ENCODE assay signal across 8 mouse cellular contexts in genomic region chr6:85915141-85915538, GRCm38 (mm10). TPM values are rescaled to one million over a fixed set of nuclear protein-coding genes. Genes with fewer than 3 reads are reported as not detected.
DNase-seq lines count a peak whose midpoint lies in the region; ATAC-seq lines count a peak whose summit lies in the region.

No protein-coding gene starts in this region.

- peak overlapping the region; percentile 89 for H3K9ac ChIP-seq in heart, embryonic 11.5 days (ENCODE audit: low read depth, low read length)
- peak overlapping the region; percentile 71 for H3K9ac ChIP-seq in intestine, embryonic 14.5 days (ENCODE audit: low read length)
- peak overlapping the region; percentile 76 for H3K9ac ChIP-seq in midbrain, embryonic 15.5 days

- no peak for DNase-seq in heart, postnatal 10 days
- DNase-seq in CD4-positive, CD25-positive, alpha-beta regulatory T cell, adult 2 months (ENCODE audit: low read depth, low spot score): peak; percentile 46
- no peak for DNase-seq in embryonic facial prominence, embryonic 10.5 days (ENCODE audit: low spot score)
- no peak for DNase-seq in intestine, embryonic 14.5 days (ENCODE audit: low spot score)
- no peak for DNase-seq in Muller cell, postnatal 12 days (ENCODE audit: inconsistent ontology term)
- no peak for DNase-seq in spleen, postnatal 14 days (ENCODE audit: low spot score in 2 of 2)

- peak overlapping the region; percentile 79 for H3K27ac ChIP-seq in heart, embryonic 11.5 days (ENCODE audit: low read depth, low read length)
- H3K27ac ChIP-seq in embryonic facial prominence, embryonic 10.5 days (replicated peaks): peak overlapping the region; percentile 90
- H3K27ac ChIP-seq in intestine, embryonic 14.5 days (ENCODE audit: low read depth): peak overlapping the region; percentile 77
- H3K27ac ChIP-seq in midbrain, embryonic 15.5 days: peak overlapping the region; percentile 89

- H3K36me3 ChIP-seq in heart, embryonic 11.5 days (ENCODE audit: control insufficient read depth, insufficient read depth, low read length): no peaks in the 10 kb centered on the region
- H3K36me3 ChIP-seq in embryonic facial prominence, embryonic 10.5 days (replicated peaks): no peaks in the 10 kb centered on the region
- H3K36me3 ChIP-seq in intestine, embryonic 14.5 days (ENCODE audit: control insufficient read depth, insufficient read depth, low read length): no peaks in the 10 kb centered on the region
- no peaks in the 10 kb centered on the region for H3K36me3 ChIP-seq in midbrain, embryonic 15.5 days (replicated peaks)

- H3K9me3 ChIP-seq in heart, embryonic 11.5 days (replicated peaks; ENCODE audit: control insufficient read depth, low read length): no peaks in the 10 kb centered on the region
- no peaks in the 10 kb centered on the region for H3K9me3 ChIP-seq in embryonic facial prominence, embryonic 10.5 days
- no peaks in the 10 kb centered on the region for H3K9me3 ChIP-seq in intestine, embryonic 14.5 days (ENCODE audit: control insufficient read depth, low read length)
- H3K9me3 ChIP-seq in midbrain, embryonic 15.5 days: no peaks in the 10 kb centered on the region

- no peak for ATAC-seq in heart, embryonic 11.5 days (replicated peaks; ENCODE audit: insufficient number of reproducible peaks, low FRiP score, low TSS enrichment)
- 0 out of 2 replicates have a peak, but pooled peaks have one; percentile 7 for ATAC-seq in intestine, embryonic 14.5 days (replicated peaks; ENCODE audit: low FRiP score, low TSS enrichment, low read depth)
- ATAC-seq in midbrain, embryonic 15.5 days (replicated peaks): peak; percentile 32; the same call in 1 of the 2 replicates

- peak overlapping the region; percentile 71 for H3K4me3 ChIP-seq in heart, embryonic 11.5 days (ENCODE audit: low read depth, low read length)
- peak overlapping the region; percentile 72 for H3K4me3 ChIP-seq in embryonic facial prominence, embryonic 10.5 days
- H3K4me3 ChIP-seq in intestine, embryonic 14.5 days (ENCODE audit: low read depth, low read length): peak overlapping the region; percentile 69
- peak overlapping the region; percentile 57 for H3K4me3 ChIP-seq in midbrain, embryonic 15.5 days

- H3K4me1 ChIP-seq in heart, embryonic 11.5 days (ENCODE audit: control insufficient read depth, insufficient read depth, low read length): peaks cover 7% of the 10 kb centered on the region
- H3K4me1 ChIP-seq in embryonic facial prominence, embryonic 10.5 days: peaks cover 14% of the 10 kb centered on the region
- H3K4me1 ChIP-seq in intestine, embryonic 14.5 days (replicated peaks; ENCODE audit: control insufficient read depth, insufficient read depth, low read length): peaks cover 9% of the 10 kb centered on the region; the same call in 1 of the 2 replicates
- H3K4me1 ChIP-seq in midbrain, embryonic 15.5 days: peaks cover 17% of the 10 kb centered on the region

- intact Hi-C loops in heart, postnatal 10 days (cut with DNase I): loop anchor here (2.0 to 5.0 kb wide), 2 partner anchors 46 to 92 kb away; partner anchors contain the start of gene Dusp11

- peak overlapping the region; percentile 83 for H3K4me2 ChIP-seq in heart, embryonic 11.5 days
- H3K4me2 ChIP-seq in intestine, embryonic 14.5 days (ENCODE audit: low read length): peak overlapping the region; percentile 87
- H3K4me2 ChIP-seq in midbrain, embryonic 15.5 days: peak overlapping the region; percentile 63

- WGBS in heart, embryonic 11.5 days (ENCODE audit: insufficient replicate concordance): 5% methylated on average over 11 of the region's 11 CpGs
- 4% methylated on average over 11 of the region's 11 CpGs for WGBS in embryonic facial prominence, embryonic 10.5 days
- 6% methylated on average over 11 of the region's 11 CpGs for WGBS in intestine, embryonic 14.5 days
- 3% methylated on average over 11 of the region's 11 CpGs for WGBS in midbrain, embryonic 15.5 days

- H3K27me3 ChIP-seq in heart, embryonic 11.5 days (ENCODE audit: control insufficient read depth, insufficient read depth, low read length): no peaks in the 10 kb centered on the region
- no peaks in the 10 kb centered on the region for H3K27me3 ChIP-seq in embryonic facial prominence, embryonic 10.5 days (replicated peaks; ENCODE audit: low read depth, poor library complexity, severe bottlenecking)
- no peaks in the 10 kb centered on the region for H3K27me3 ChIP-seq in intestine, embryonic 14.5 days (replicated peaks; ENCODE audit: control insufficient read depth, insufficient read depth, low read length)
- H3K27me3 ChIP-seq in midbrain, embryonic 15.5 days (replicated peaks): no peaks in the 10 kb centered on the region

RNA-seq across cellular contexts. Expression of gene Nat8f1, which starts 0.3 kb away (rescaled TPM):
- polyA plus RNA-seq in heart, embryonic 11.5 days (2014; fragmentation: Nextera tagmentation; extraction: Ambion mirVana): 3.6 and 4.8 TPM in 2 replicates
- 1 to 10 TPM; 1.4 to 2.1 TPM for total RNA-seq in heart, postnatal 10 days (2021)
- polyA plus RNA-seq in embryonic facial prominence, embryonic 10.5 days (2016; fragmentation: Nextera tagmentation; extraction: Ambion mirVana): 3.8 and 5.5 TPM in 2 replicates
- 4.5 and 4.8 TPM in 2 replicates for polyA plus RNA-seq in intestine, embryonic 14.5 days (2014; fragmentation: Nextera tagmentation; extraction: Ambion mirVana)
- polyA plus RNA-seq in midbrain, embryonic 15.5 days (2015; fragmentation: Nextera tagmentation; extraction: Ambion mirVana): 19.0 and 22.5 TPM in 2 replicates

RNA-seq across cellular contexts. Expression of gene Tprkb, which starts 3.5 kb away (rescaled TPM):
- 21.7 and 22.8 TPM in 2 replicates for polyA plus RNA-seq in heart, embryonic 11.5 days (2014; fragmentation: Nextera tagmentation; extraction: Ambion mirVana)
- 10 to 100 TPM; 12.2 to 13.4 TPM for total RNA-seq in heart, postnatal 10 days (2021)
- polyA plus RNA-seq in embryonic facial prominence, embryonic 10.5 days (2016; fragmentation: Nextera tagmentation; extraction: Ambion mirVana): 29.0 and 36.7 TPM in 2 replicates
- 27.8 and 30.3 TPM in 2 replicates for polyA plus RNA-seq in intestine, embryonic 14.5 days (2014; fragmentation: Nextera tagmentation; extraction: Ambion mirVana)
- 39.8 and 49.5 TPM in 2 replicates for polyA plus RNA-seq in midbrain, embryonic 15.5 days (2015; fragmentation: Nextera tagmentation; extraction: Ambion mirVana)

RNA-seq across cellular contexts. Expression of gene Nat8f4, which starts 10.5 kb away (rescaled TPM):
- 1.6 and 2.3 TPM in 2 replicates for polyA plus RNA-seq in heart, embryonic 11.5 days (2014; fragmentation: Nextera tagmentation; extraction: Ambion mirVana)
- total RNA-seq in heart, postnatal 10 days (2021): 1 to 10 TPM in 1 of 2 experiments, under 1 TPM in 1; 0.98 to 1.1 TPM
- 2.8 and 3.3 TPM in 2 replicates for polyA plus RNA-seq in embryonic facial prominence, embryonic 10.5 days (2016; fragmentation: Nextera tagmentation; extraction: Ambion mirVana)
- 4.1 and 4.5 TPM in 2 replicates for polyA plus RNA-seq in intestine, embryonic 14.5 days (2014; fragmentation: Nextera tagmentation; extraction: Ambion mirVana)
- 6.1 and 7.1 TPM in 2 replicates for polyA plus RNA-seq in midbrain, embryonic 15.5 days (2015; fragmentation: Nextera tagmentation; extraction: Ambion mirVana)

RNA-seq across cellular contexts. Expression of gene Nat8f2, which starts 46.2 kb away (rescaled TPM):
- not detected in 2 replicates for polyA plus RNA-seq in heart, embryonic 11.5 days (2014; fragmentation: Nextera tagmentation; extraction: Ambion mirVana)
- total RNA-seq in heart, postnatal 10 days (2021): not detected
- polyA plus RNA-seq in embryonic facial prominence, embryonic 10.5 days (2016; fragmentation: Nextera tagmentation; extraction: Ambion mirVana): not detected in 2 replicates
- 0.09 TPM in 1 of 2 replicates, not detected in the other for polyA plus RNA-seq in intestine, embryonic 14.5 days (2014; fragmentation: Nextera tagmentation; extraction: Ambion mirVana)
- polyA plus RNA-seq in midbrain, embryonic 15.5 days (2015; fragmentation: Nextera tagmentation; extraction: Ambion mirVana): 0.05 TPM in 1 of 2 replicates, not detected in the other

RNA-seq across cellular contexts. Expression of gene Dusp11, which starts 46.3 kb away (rescaled TPM):
- polyA plus RNA-seq in heart, embryonic 11.5 days (2014; fragmentation: Nextera tagmentation; extraction: Ambion mirVana): 41.6 and 52.1 TPM in 2 replicates
- total RNA-seq in heart, postnatal 10 days (2021): 10 to 100 TPM; 56.9 to 64.3 TPM
- 38.7 and 39.9 TPM in 2 replicates for polyA plus RNA-seq in embryonic facial prominence, embryonic 10.5 days (2016; fragmentation: Nextera tagmentation; extraction: Ambion mirVana)
- 42.5 and 44.1 TPM in 2 replicates for polyA plus RNA-seq in intestine, embryonic 14.5 days (2014; fragmentation: Nextera tagmentation; extraction: Ambion mirVana)
- polyA plus RNA-seq in midbrain, embryonic 15.5 days (2015; fragmentation: Nextera tagmentation; extraction: Ambion mirVana): 53.9 and 60.8 TPM in 2 replicates
